Mouse (Mus musculus) midbrain, embryonic 12.5 days (tissue): Measurements from ENCODE around the gene Rreb1. TPM values are rescaled to one million over a fixed set of nuclear protein-coding genes. Genes with fewer than 3 reads are reported as not detected.

Experiments used
- ATAC-seq: fragments of 200-750 bp; cut with Nextera tagmentation; 2 replicates; pipeline ENCODE4 v1.8.0; 2017; ENCODE audit warnings: low read depth, moderate TSS enrichment, moderate library complexity; ENCODE audit not compliant: low FRiP score
- H3K27ac ChIP-seq: fragments of 300-500 bp; sonication (generic); replicated peaks from 2 replicates; pipeline ENCODE4 v1.5.1; 2016; ENCODE audit warnings: mild to moderate bottlenecking
- H3K27me3 ChIP-seq: fragments of 300-500 bp; sonication (generic); 2 replicates; pipeline ENCODE4 v1.6.1; 2016; ENCODE audit warnings: mild to moderate bottlenecking
- H3K36me3 ChIP-seq: fragments of 300-500 bp; sonication (generic); 2 replicates; pipeline ENCODE4 v1.6.1; 2016
- H3K4me1 ChIP-seq: fragments of 300-500 bp; sonication (generic); 2 replicates; pipeline ENCODE4 v1.6.1; 2016
- H3K4me2 ChIP-seq: fragments of 300-500 bp; sonication (generic); replicated peaks from 2 replicates; pipeline ENCODE4 v1.6.1; 2016; ENCODE audit warnings: mild to moderate bottlenecking, moderate library complexity
- H3K4me3 ChIP-seq: fragments of 300-500 bp; sonication (generic); 2 replicates; pipeline ENCODE4 v1.5.1; 2016; ENCODE audit warnings: mild to moderate bottlenecking
- H3K9ac ChIP-seq: fragments of 300-500 bp; sonication (generic); replicated peaks from 2 replicates; pipeline ENCODE4 v1.6.1; 2016; ENCODE audit warnings: mild to moderate bottlenecking, moderate library complexity
- H3K9me3 ChIP-seq: fragments of 300-500 bp; sonication (generic); 2 replicates; pipeline ENCODE4 v1.6.1; 2016; ENCODE audit warnings: mild to moderate bottlenecking
- WGBS: fragments of 180-500 bp; shearing (Covaris S2); methylation state at CpG from one replicate; pipeline ENCODE4 v1.1.7; 2016; 5-methylcytosine and 5-hydroxymethylcytosine counted together
- polyA plus RNA-seq: library from polyadenylated mRNA; unstranded; fragments of >200 nt; fragmentation: Nextera tagmentation; extraction: Ambion mirVana; gene quantifications from 2 replicates; pipeline ENCODE4 v1.2.1, GENCODE M21; 2016

Gene Rreb1
- polyA plus RNA-seq, 1 experiment from 2014 or later = 5.7 TPM

GRCm38 (mm10) chr13:37912591-37913467 is 134.6 kb downstream of the Rreb1 start:
- Histone ChIP-seq H3K9me3 (no peaks in the 10 kb centered on the region), H3K4me1 (no peaks in the 10 kb centered on the region), H3K27ac (no peak overlapping the region), H3K4me3 (no peak overlapping the region), H3K36me3 (no peaks in the 10 kb centered on the region), H3K9ac (no peak overlapping the region), H3K27me3 (0 out of 2 replicates have a peak, but pooled peaks cover 3% of the 10 kb centered on the region), H3K4me2 (no peak overlapping the region)
- 54% methylated on average over 12 of the region's 12 CpGs for WGBS
- no peak for ATAC-seq

GRCm38 (mm10) chr13:37913963-37914362 is 135.8 kb downstream of the Rreb1 start:
- H3K9ac ChIP-seq = no peak overlapping the region
- ATAC-seq = no peak

GRCm38 (mm10) chr13:37918336-37919261 is 140.4 kb downstream of the Rreb1 start:
- H3K9me3 ChIP-seq = no peaks in the 10 kb centered on the region
- H3K27ac ChIP-seq = no peak overlapping the region
- peaks cover 6% of the 10 kb centered on the region; the same call in 1 of the 2 replicates for H3K4me1 ChIP-seq
- no peak overlapping the region for H3K4me3 ChIP-seq
- no peaks in the 10 kb centered on the region for H3K27me3 ChIP-seq
- no peak for ATAC-seq
- no peak overlapping the region for H3K4me2 ChIP-seq
- H3K36me3 ChIP-seq = no peaks in the 10 kb centered on the region
- WGBS = 90% methylated on average over 15 of the region's 15 CpGs
- H3K9ac ChIP-seq = no peak overlapping the region

More at GRCm38 (mm10) chr13:37913963-37914362, 135.8 kb downstream of the Rreb1 start:
- H3K27ac ChIP-seq = no peak overlapping the region
- 0 out of 2 replicates have a peak, but pooled peaks cover 3% of the 10 kb centered on the region for H3K27me3 ChIP-seq
- WGBS = 24% methylated on average over 3 of the region's 3 CpGs
- no peaks in the 10 kb centered on the region for H3K4me1 ChIP-seq
- H3K9me3 ChIP-seq = no peaks in the 10 kb centered on the region
- H3K36me3 ChIP-seq = no peaks in the 10 kb centered on the region
- H3K4me2 ChIP-seq = no peak overlapping the region
- H3K4me3 ChIP-seq = no peak overlapping the region

GRCm38 (mm10) chr13:37919711-37920277 is 141.6 kb downstream of the Rreb1 start:
- Histone ChIP-seq H3K9me3 (no peaks in the 10 kb centered on the region), H3K27me3 (no peaks in the 10 kb centered on the region), H3K9ac (no peak overlapping the region), H3K36me3 (no peaks in the 10 kb centered on the region), H3K4me1 (peaks cover 6% of the 10 kb centered on the region; the same call in 1 of the 2 replicates), H3K4me3 (no peak overlapping the region), H3K4me2 (no peak overlapping the region), H3K27ac (no peak overlapping the region)
- WGBS = 94% methylated on average over 3 of the region's 3 CpGs
- no peak for ATAC-seq

GRCm38 (mm10) chr13:37920727-37921126 is 142.5 kb downstream of the Rreb1 start:
- Histone ChIP-seq H3K27me3 (no peaks in the 10 kb centered on the region), H3K4me2 (no peak overlapping the region), H3K27ac (no peak overlapping the region), H3K4me3 (no peak overlapping the region), H3K36me3 (no peaks in the 10 kb centered on the region), H3K9ac (no peak overlapping the region), H3K9me3 (no peaks in the 10 kb centered on the region), H3K4me1 (peaks cover 6% of the 10 kb centered on the region; the same call in 1 of the 2 replicates)
- WGBS = 28% methylated on average over 2 of the region's 2 CpGs
- no peak for ATAC-seq

- Histone ChIP-seq H3K27me3 (no peaks in the 10 kb centered on the region), H3K9me3 (no peaks in the 10 kb centered on the region), H3K27ac (no peak overlapping the region), H3K4me2 (no peak overlapping the region), H3K4me3 (no peak overlapping the region), H3K9ac (no peak overlapping the region), H3K36me3 (no peaks in the 10 kb centered on the region), H3K4me1 (peaks cover 6% of the 10 kb centered on the region; the same call in 1 of the 2 replicates)
- WGBS = 92% methylated on average over 4 of the region's 4 CpGs
- ATAC-seq = no peak
Measured at GRCm38 (mm10) chr13:37923091-37923490, 144.9 kb downstream of the Rreb1 start.

- 88% methylated on average over 10 of the region's 10 CpGs for WGBS
- H3K36me3 ChIP-seq = no peaks in the 10 kb centered on the region
- ATAC-seq = no peak
- H3K9ac ChIP-seq = no peak overlapping the region
- no peak overlapping the region for H3K4me2 ChIP-seq
- H3K27ac ChIP-seq = no peak overlapping the region
- H3K4me3 ChIP-seq = no peak overlapping the region
- peaks cover 6% of the 10 kb centered on the region; the same call in 1 of the 2 replicates for H3K4me1 ChIP-seq
- no peaks in the 10 kb centered on the region for H3K27me3 ChIP-seq
- no peaks in the 10 kb centered on the region for H3K9me3 ChIP-seq
Measured at GRCm38 (mm10) chr13:37923643-37924460, 145.7 kb downstream of the Rreb1 start.

GRCm38 (mm10) chr13:37924461-37924948 is 146.3 kb downstream of the Rreb1 start:
- H3K9me3 ChIP-seq = no peaks in the 10 kb centered on the region
- no peak overlapping the region for H3K9ac ChIP-seq
- no peak for ATAC-seq
- no peak overlapping the region for H3K4me3 ChIP-seq
- 81% methylated on average over 4 of the region's 4 CpGs for WGBS
- no peaks in the 10 kb centered on the region for H3K36me3 ChIP-seq
- H3K27me3 ChIP-seq = no peaks in the 10 kb centered on the region
- no peak overlapping the region for H3K4me2 ChIP-seq
- peaks cover 6% of the 10 kb centered on the region; the same call in 1 of the 2 replicates for H3K4me1 ChIP-seq
- H3K27ac ChIP-seq = no peak overlapping the region

GRCm38 (mm10) chr13:37926394-37926793 is 148.2 kb downstream of the Rreb1 start:
- no peaks in the 10 kb centered on the region for H3K9me3 ChIP-seq
- no peaks in the 10 kb centered on the region; the same call in 1 of the 2 replicates for H3K4me1 ChIP-seq
- H3K4me3 ChIP-seq = no peak overlapping the region
- 87% methylated on average over 3 of the region's 3 CpGs for WGBS
- no peak overlapping the region for H3K27ac ChIP-seq
- H3K36me3 ChIP-seq = peaks cover 12% of the 10 kb centered on the region; the same call in 1 of the 2 replicates
- ATAC-seq = no peak
- H3K9ac ChIP-seq = no peak overlapping the region
- no peaks in the 10 kb centered on the region for H3K27me3 ChIP-seq
- H3K4me2 ChIP-seq = no peak overlapping the region

- H3K4me1 ChIP-seq = no peaks in the 10 kb centered on the region
- ATAC-seq = no peak
- peaks cover 18% of the 10 kb centered on the region; the same call in 1 of the 2 replicates for H3K36me3 ChIP-seq
- no peak overlapping the region for H3K4me2 ChIP-seq
- no peak overlapping the region for H3K4me3 ChIP-seq
- no peak overlapping the region for H3K9ac ChIP-seq
- no peak overlapping the region for H3K27ac ChIP-seq
- no peaks in the 10 kb centered on the region for H3K9me3 ChIP-seq
- 94% methylated on average over 17 of the region's 17 CpGs for WGBS
- no peaks in the 10 kb centered on the region for H3K27me3 ChIP-seq
Measured at GRCm38 (mm10) chr13:37929532-37929931, 151.3 kb downstream of the Rreb1 start.

- H3K9ac ChIP-seq = no peak overlapping the region
- no peak overlapping the region for H3K27ac ChIP-seq
- H3K9me3 ChIP-seq = no peaks in the 10 kb centered on the region
- H3K4me1 ChIP-seq = no peaks in the 10 kb centered on the region
- H3K4me2 ChIP-seq = no peak overlapping the region
- peaks cover 18% of the 10 kb centered on the region; the same call in 1 of the 2 replicates for H3K36me3 ChIP-seq
- ATAC-seq = no peak
- no peaks in the 10 kb centered on the region for H3K27me3 ChIP-seq
- 89% methylated on average over 13 of the region's 13 CpGs for WGBS
- H3K4me3 ChIP-seq = no peak overlapping the region
Measured at GRCm38 (mm10) chr13:37930091-37930490, 151.9 kb downstream of the Rreb1 start.
